Mouse (Mus musculus) large intestine, adult 2 months (tissue): ENCODE results near the gene Cenpm. TPM values are rescaled to one million over a fixed set of nuclear protein-coding genes. Genes with fewer than 3 reads are reported as not detected.

Source experiments
- DNase-seq: peaks from one replicate; pipeline ENCODE4 v3.0.0-alpha.2; 2012; ENCODE audit warnings: low read depth, low spot score
- WGBS: fragments of 180-500 bp; shearing (Covaris S2); methylation state at CpG from one replicate; pipeline ENCODE4 v1.1.7; 2018; 5-methylcytosine and 5-hydroxymethylcytosine counted together
- polyA plus RNA-seq: library from polyadenylated mRNA; depleted of rRNA; stranded (reverse); fragments of >200 nt; gene quantifications from 2 replicates; pipeline ENCODE4 v1.2.3, GENCODE M21; 2012

The Cenpm gene
- polyA plus RNA-seq, 1 experiment: 21.4 TPM

GRCm38 (mm10) chr15:82203611-82204351 is 40.8 kb downstream of the Cenpm start:
- 83% methylated on average over 20 of the region's 20 CpGs for WGBS
- DNase-seq: no peak

- 93% methylated on average over 10 of the region's 10 CpGs for WGBS
- DNase-seq: no peak
Observed at GRCm38 (mm10) chr15:82203090-82203489, 41.5 kb downstream of the Cenpm start.

- 87% methylated on average over 6 of the region's 6 CpGs for WGBS
- DNase-seq: no peak
Observed at GRCm38 (mm10) chr15:82202086-82202485, 42.5 kb downstream of the Cenpm start.

GRCm38 (mm10) chr15:82199546-82199945 is 45.0 kb downstream of the Cenpm start:
- no peak for DNase-seq
- 84% methylated on average over 12 of the region's 12 CpGs for WGBS

- WGBS: 89% methylated on average over 7 of the region's 7 CpGs
- no peak for DNase-seq
Observed at GRCm38 (mm10) chr15:82198342-82198741, 46.2 kb downstream of the Cenpm start.

- WGBS: 87% methylated on average over 11 of the region's 11 CpGs
- no peak for DNase-seq
Observed at GRCm38 (mm10) chr15:82197937-82198336, 46.6 kb downstream of the Cenpm start.

- no peak for DNase-seq
- WGBS: 89% methylated on average over 10 of the region's 10 CpGs
Observed at GRCm38 (mm10) chr15:82197246-82197750, 47.2 kb downstream of the Cenpm start.

- no peak for DNase-seq
- WGBS: 82% methylated on average over 12 of the region's 12 CpGs
Observed at GRCm38 (mm10) chr15:82196300-82196699, 48.2 kb downstream of the Cenpm start.

- no peak for DNase-seq
- 86% methylated on average over 8 of the region's 8 CpGs for WGBS
Observed at GRCm38 (mm10) chr15:82192617-82193016, 51.9 kb downstream of the Cenpm start.

- 90% methylated on average over 10 of the region's 10 CpGs for WGBS
- DNase-seq: no peak
Observed at GRCm38 (mm10) chr15:82188481-82189240, 55.9 kb downstream of the Cenpm start.

GRCm38 (mm10) chr15:82187924-82188323 is 56.6 kb downstream of the Cenpm start:
- DNase-seq: no peak
- 82% methylated on average over 1 of the region's 1 CpGs for WGBS

GRCm38 (mm10) chr15:82187401-82187800 is 57.1 kb downstream of the Cenpm start:
- DNase-seq: no peak
- WGBS: 87% methylated on average over 4 of the region's 4 CpGs

GRCm38 (mm10) chr15:82186931-82187330 is 57.6 kb downstream of the Cenpm start:
- WGBS: 78% methylated on average over 5 of the region's 5 CpGs
- DNase-seq: no peak

GRCm38 (mm10) chr15:82186131-82186530 is 58.4 kb downstream of the Cenpm start:
- 94% methylated on average over 14 of the region's 14 CpGs for WGBS

GRCm38 (mm10) chr15:82185062-82185783 is 59.3 kb downstream of the Cenpm start:
- 71% methylated on average over 14 of the region's 14 CpGs for WGBS
- DNase-seq: no peak

More at GRCm38 (mm10) chr15:82186131-82186530, 58.4 kb downstream of the Cenpm start:
- no peak for DNase-seq

- WGBS: 73% methylated on average over 10 of the region's 10 CpGs
- no peak for DNase-seq
Observed at GRCm38 (mm10) chr15:82184656-82185055, 59.9 kb downstream of the Cenpm start.

- no peak for DNase-seq
- WGBS: 82% methylated on average over 7 of the region's 7 CpGs
Observed at GRCm38 (mm10) chr15:82184183-82184582, 60.4 kb downstream of the Cenpm start.
